Mouse (Mus musculus): Measurements from ENCODE around the gene Acad12.

DNA sequence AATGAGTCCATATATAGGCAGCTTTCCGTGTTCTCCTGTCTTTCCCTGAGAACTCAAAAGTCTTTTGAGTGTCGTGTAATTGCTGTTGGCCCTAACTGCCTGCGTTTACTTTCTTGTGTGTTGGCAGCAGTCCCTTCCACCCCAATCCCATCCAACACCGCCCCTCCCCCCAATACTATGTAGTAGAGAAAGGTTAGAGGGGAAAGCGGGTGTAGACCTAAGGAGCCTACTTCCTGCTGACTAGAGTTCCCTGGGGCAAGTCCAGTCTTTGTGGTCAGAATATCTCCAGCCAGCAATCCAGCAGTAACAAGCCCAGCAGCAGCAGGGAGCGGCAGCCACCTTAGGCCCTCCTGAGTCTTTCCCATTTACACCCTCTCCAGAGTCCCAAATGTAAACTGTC, 49.7 kb upstream of the Acad12 start:
- no peak for TF ChIP-seq CTCF (IDR thresholded peaks at IDR 0.05; ENCODE audit: borderline replicate concordance, insufficient read depth, low read depth, low read length)
- no peak for TF ChIP-seq POLR2A (IDR thresholded peaks at IDR 0.05; ENCODE audit: borderline replicate concordance, insufficient read depth, low read length)
